Mouse (Mus musculus): ENCODE data around the gene Plpp7. TPM values are rescaled to one million over a fixed set of nuclear protein-coding genes. Genes with fewer than 3 reads are reported as not detected.

Plpp7 gene
- polyA plus RNA-seq, 1 experiment: 1.8 TPM

DNA sequence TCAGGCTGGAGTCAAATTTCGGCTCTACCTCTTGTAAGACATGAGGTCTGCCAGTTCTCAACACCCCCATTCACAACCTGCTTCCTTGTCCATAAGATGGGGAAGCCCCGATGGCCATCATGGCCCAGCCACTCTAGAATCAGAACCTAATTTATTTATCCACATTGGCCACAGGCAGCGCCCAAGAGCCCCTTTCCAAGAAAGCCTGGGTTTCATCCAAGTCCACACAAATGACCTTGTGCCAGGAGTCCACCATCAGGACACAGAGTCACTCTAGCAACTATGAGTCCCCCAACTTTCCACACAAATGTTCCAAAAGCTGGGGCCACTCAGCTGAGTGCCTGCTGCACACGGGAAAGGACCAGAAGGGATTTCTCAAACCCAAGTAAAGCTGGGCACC, 29.3 kb upstream of the Plpp7 start:
- 67% methylated on average over 4 of the region's 4 CpGs for WGBS
- DNase-seq (ENCODE audit: low read depth, low spot score): no peak

DNA sequence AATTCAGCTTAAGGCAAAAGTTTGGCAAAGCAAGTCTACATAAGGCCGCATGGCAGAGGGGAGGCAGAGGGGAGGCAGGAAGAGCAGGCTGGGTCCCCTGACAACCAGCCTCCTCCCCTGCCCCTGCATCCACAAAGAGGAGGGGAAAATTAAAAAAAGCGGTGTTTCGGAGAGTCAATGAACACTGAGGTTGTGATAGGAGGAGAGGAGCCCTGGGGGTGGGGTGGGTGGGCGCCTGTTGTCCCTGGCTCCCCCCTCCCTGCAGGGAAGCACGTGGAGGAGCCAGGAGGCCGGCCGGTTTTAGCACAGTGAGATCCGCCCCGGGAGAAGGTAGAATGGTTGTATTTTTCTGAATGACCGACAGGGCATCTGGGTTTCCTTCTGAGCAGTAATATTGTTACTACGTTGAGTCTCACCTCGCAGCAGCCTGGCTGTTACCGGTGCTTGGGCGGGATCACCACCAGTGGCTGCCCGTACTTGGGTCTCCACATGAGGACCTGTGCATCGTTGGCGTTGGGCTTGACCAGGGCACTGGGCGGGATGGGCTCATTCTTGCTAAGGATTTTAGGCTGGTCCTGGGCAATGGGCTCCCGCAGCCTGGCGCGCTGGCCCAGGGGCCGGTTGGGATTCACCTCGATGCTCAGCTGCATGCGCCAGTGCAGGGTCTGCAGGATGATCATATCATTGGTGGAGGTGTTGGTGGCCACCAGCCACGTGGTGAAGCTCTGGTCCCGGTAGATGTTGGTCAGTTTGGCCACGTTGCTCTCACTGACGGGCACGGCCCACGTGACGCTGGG, 26.3 kb upstream of the Plpp7 start:
- DNase-seq (ENCODE audit: low read depth, low spot score): no peak
- 56% methylated on average over 31 of the region's 31 CpGs for WGBS

DNA sequence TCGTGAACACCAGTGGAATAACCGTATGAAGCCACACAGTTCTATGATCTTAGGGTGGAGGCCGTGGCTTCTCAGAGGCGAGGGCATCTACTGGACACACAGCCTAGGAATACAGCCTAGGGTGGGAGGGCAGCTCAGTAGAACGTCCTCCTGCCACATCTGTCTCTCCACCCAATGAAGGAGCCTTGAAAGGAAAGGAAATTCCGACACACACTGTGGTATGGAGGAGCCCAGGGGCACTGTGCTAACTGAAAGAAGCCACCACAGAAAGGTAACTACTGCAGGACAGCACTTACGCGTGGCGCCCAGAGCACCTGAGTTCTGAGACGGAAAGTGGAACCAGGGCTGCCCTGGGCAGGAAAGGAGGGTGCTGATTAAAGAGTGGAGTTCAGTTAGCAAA, 24.6 kb upstream of the Plpp7 start:
- DNase-seq (ENCODE audit: low read depth, low spot score): no peak
- 87% methylated on average over 10 of the region's 10 CpGs for WGBS

DNA sequence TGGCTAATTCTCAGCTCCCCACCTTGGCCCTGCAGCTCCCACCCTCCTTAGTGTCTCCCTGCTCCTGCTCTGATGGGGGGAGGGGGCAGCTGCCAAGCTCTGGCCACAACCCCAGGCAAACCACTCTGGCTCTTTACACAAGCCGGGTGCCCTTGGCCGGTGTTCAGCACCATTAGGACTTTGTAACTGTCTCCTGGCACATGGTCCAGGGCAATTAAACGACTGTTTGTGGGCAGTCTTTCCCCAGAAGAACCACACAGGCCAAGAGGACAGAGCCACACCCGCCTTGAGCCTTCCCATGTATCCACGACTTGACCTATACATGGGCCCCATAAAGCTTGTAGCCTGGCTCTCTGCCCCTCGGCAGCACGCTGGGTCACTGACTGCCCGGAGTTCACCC, 20.9 kb upstream of the Plpp7 start:
- WGBS: 13% methylated on average over 8 of the region's 8 CpGs
- DNase-seq (ENCODE audit: low read depth, low spot score): peak; percentile 57

DNA sequence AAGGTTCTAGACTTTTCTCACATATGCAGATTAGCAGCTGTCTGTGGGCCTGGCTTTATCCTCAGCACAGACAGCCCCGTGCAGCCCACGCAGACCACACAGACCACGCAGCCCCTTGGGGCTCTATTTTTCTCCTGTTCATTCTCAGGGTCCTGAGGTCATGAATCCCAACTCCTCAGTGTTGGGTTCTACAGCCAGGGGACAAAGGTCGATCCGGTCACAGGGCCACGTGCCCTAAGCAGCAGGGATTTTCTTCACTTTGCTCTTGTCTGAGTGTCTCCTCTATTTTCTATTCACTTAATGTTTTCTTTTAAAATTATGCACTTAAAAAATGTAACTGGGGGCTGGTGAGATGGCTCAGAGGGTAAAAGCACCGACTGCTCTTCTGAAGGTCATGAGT, 20.0 kb upstream of the Plpp7 start:
- WGBS: 72% methylated on average over 7 of the region's 7 CpGs
- DNase-seq (ENCODE audit: low read depth, low spot score): no peak

DNA sequence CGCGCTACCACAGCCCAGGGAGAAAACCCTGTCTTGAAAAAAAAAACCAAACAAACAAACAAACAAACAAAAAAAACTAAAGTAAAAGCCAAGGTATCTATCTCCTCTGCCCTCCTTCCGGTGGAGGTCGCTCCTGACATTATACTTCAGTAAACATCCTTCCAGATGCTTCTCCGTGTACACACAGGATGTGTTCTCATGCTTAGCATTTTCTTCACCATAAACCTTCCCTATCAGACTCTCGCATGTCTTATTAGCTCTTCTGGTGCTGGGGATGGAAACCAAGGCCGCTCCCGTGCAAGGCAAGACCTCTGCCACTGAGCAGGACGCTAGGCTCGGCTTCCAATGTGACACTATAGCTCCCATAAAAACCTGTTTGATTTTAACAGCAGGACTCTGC, 17.6 kb upstream of the Plpp7 start:
- no peak for DNase-seq (ENCODE audit: low read depth, low spot score)
- WGBS: 72% methylated on average over 10 of the region's 10 CpGs

DNA sequence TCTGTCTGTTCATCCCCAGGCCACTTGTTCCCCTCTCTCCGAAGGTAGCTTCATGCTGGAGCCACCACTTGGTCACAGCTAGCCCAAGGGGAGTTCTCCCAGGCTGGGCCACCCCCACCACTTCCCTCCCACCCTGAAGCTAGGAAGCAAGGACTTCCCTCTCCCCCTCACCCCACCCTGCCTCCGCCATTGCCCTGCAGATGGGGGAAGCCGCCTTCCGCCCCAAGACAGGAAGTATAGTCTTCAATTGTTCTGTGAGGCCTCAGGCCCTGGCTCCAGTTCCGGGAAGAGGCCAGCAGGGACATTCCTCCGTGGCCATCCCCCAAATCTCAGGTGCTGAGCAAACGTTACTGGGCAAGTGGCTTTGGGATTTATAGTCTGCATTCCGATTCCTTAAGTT, 16.8 kb upstream of the Plpp7 start:
- DNase-seq (ENCODE audit: low read depth, low spot score): no peak
- WGBS: 57% methylated on average over 8 of the region's 8 CpGs

DNA sequence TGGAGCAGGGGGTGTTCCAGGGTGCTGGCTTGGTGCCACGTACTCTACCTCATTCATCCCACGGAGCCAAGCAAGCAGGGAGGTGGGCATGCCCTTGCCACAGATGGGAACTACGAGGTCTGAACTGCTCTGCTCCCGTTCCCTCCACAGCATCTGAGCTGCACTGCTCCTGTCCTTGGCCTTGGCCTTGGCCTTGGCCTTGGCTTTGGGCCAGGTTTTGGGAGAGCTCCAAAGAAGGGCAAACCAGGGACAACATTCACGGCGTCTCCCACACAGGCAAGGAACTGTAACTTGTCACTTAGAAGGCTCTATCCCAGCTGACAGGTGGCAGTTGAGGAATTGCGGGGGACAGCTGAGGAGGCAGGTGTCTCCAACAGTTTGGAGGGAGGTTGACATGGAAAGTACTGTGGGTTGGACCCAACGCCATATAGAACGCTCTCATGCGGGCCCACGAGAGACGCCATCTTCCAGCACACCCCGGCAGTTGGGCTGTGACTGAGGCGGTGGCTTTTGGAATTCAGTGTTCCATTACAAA, 16.1 kb upstream of the Plpp7 start:
- WGBS: 90% methylated on average over 14 of the region's 14 CpGs
- no peak for DNase-seq (ENCODE audit: low read depth, low spot score)

DNA sequence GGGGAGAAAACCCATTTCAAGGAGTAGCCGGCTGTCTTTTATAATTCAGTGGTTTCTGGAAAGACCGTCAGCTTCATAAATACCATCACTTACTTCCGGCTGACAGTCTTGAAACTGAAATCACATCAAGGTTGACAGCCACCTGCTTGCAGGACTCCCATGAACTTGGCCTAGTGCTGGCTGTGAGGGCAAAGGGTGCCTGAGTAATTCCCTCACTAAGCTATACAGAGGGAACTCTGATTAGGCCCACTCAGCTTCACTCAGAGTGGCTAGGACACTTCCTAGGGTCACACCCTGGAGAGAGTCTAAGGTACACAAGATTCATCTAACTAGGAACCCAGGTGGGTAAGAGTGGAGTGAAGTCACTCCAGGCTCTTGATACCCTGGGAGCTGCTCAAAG, 14.6 kb upstream of the Plpp7 start:
- DNase-seq (ENCODE audit: low read depth, low spot score): peak; percentile 29
- WGBS: 35% methylated on average over 3 of the region's 3 CpGs

DNA sequence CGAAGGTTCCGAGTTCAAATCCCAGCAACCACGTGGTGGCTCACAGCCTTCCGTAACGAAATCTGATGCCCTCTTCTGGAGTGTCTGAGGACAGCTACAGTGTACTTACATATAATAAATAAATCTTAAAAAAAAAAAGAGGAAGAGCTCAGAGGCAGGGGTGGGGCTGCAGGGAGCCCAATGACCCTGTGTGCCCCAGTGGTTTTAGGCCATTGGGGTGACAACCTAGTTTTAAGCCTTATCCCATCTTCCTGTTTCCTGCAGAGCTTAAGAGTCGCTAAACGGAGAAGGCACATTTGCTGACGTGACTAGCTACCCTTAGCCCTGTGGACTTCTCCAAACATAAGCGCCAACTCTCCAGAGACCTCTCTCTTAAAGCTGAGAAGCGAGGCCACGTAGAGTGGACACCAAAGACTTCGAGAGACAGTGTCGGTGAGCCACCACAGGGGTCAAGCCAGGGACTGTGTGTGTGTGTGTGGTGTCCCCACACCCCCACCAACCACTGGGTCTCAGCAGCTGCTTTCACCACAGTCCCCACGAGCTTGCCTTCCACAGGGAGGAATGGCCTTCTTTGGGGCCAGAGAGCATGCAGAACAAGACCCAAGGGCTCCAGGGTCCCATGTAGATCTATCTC, 13.9 kb upstream of the Plpp7 start:
- WGBS: 84% methylated on average over 14 of the region's 14 CpGs
- no peak for DNase-seq (ENCODE audit: low read depth, low spot score)

DNA sequence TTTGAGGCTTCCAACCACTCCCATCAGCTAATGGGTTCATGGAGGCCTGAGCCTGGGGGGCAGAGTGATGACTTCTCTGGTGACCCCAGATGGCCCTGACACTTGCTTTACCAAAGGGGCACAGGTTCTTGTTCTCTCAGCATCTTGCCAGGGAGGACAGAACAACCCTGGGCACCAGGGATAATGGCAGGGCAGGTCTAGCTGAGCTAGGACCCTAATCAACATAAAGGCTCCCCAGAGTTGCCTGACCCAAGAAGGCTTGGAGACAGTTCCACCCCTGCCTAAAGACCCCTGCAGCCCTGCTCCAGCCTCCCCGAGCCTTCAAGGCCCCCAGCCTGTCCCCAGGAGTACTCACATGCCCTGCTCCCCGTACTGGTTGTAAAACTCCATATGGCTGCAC, 13.1 kb upstream of the Plpp7 start:
- WGBS: 54% methylated on average over 2 of the region's 2 CpGs

DNA sequence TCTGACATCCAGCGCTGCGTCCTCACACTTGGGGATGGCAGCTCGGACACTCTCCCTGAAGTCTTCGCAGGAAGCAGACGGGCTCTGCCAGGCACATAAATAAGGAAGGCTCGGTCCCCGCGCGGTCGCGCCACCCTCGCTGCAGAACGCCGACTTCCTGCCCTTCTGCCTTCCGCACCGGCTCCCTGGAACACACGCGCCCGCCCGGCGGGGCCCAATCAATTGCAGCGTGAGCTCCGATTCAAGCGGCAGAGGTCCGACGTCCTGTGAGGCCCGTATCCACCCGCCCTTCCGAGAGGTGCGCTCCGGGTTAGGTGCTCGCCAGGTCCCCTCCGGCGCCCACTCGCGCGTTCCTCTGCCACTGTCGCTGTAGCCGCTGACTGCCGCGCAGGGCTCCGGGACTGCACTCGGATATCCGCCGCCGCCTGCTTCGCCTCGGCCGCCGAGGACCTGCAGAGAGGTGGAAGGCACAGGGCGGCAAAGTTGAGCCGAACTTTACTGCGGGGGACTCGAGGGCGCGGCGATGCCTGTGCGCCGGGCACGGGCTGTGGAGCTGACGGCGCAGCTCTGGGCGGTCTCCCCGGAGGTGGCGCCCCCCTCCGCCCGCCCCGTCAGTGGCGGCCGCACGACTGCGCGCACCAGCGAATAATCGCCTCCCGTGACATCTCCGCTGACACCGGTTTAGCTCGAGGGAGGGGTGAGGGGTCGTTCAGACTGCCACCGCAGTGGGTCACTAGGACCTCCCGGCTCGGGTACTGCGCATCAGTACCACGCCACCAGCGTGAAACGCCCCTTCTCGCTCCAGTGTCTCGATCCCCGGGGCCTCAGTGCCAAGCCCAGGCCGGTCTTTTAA, 11.9 kb upstream of the Plpp7 start:
- DNase-seq (ENCODE audit: low read depth, low spot score): no peak
- WGBS: under 1% methylated on average over 90 of the region's 91 CpGs

More for the DNA sequence above, 13.1 kb upstream of the Plpp7 start:
- no peak for DNase-seq (ENCODE audit: low read depth, low spot score)

DNA sequence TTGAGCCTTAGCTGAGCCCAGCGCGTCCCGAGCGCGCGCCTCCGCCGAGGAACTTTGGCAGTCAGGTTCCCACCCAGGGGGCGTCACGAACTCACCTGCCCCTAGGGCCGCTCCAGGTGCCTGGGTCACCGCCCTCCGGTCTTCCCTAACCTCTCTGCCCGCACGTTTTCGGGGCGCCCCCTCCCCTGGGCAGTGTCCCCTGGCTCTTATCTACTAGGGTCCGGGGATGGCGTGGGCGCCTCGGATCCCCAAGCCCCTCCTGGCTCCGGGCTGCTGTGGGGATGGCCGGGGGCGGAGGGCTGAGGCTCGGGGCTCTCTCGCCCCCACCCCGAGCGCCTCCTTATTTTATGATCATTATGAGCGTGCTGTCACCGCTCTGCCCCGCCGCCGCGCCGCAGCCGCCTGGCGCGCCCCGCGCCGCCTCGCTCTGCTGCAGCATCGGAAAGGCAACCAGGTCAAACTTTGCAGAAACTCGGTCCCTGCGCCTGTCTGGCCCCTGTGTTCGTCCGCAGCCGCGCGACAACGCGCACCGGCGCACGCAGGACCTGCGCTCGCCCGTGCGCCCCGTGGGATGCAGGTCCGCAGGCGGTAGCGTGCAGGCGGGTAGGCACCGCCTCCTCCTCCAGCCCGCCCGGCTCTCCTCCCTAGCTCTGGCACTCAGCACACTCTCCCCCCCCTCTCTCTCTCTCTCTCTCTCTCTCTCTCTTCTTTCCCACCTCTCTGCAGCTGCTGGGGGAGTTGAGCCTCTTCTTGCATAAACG, 11.0 kb upstream of the Plpp7 start, which contains the start of gene Fam78a:
Gene Fam78a, minus strand, starts transcription at position 747 of the 761 bp plus-strand sequence.
- DNase-seq (ENCODE audit: low read depth, low spot score): no peak
- 1% methylated on average over 68 of the region's 68 CpGs for WGBS

DNA sequence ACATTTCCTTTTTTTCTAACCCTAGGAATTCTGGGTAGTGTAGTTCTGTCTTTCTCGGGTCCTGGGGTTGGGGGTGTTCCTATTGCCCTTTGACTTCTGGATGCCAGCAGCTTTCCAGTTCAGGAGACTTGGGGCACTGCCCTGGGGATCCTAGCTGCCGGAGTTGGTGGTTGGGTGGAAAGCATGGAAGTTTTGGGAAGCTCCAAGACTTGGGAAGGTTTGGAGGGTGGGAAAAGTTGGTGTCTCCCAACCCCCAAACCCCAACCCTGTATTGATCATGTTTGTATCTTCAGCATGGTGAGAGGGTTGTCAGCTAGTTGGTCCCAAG, 10.5 kb upstream of the Plpp7 start:
- WGBS: 24% methylated on average over 2 of the region's 2 CpGs
- no peak for DNase-seq (ENCODE audit: low read depth, low spot score)

DNA sequence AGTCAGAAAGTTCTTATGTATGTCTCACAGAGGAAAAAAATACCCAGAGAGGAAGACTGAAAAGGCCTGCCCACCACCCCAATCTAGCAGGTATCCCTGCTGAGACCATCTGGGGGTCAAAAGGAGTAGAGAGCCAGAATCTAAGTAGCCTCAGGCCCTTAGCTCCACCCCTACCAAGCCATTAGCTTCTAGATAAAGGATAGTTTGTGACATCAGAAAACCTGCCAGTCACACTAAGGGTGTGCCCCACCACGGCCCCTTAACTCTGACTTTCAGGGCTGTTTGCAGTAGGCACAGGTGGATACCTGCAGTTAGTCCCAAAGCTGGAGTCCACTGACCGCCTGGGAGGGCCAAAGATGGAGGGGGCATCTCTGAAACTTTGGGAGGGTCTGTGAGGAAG, 10.1 kb upstream of the Plpp7 start:
- DNase-seq (ENCODE audit: low read depth, low spot score): no peak
- 54% methylated on average over 2 of the region's 2 CpGs for WGBS

DNA sequence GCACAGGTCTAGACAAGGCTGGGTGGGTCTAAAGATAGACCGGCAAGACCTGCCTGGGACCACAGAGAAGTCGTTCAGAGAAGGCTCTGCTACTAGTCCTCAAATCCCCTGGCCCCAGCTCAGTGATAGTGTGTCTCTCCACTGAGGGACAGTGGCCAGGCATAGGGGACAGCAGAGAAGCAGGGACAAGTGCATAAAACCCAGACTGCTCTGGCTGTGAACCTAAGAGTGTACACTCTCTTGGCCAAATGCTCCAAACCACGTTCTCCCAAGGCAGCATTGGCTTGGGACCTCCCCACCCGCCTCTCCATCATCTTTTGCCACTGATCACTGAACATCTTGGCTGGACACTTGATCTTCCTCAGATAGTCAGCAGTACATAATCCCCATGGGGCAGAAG, 7.7 kb upstream of the Plpp7 start:
- 69% methylated on average over 4 of the region's 4 CpGs for WGBS
- no peak for DNase-seq (ENCODE audit: low read depth, low spot score)

DNA sequence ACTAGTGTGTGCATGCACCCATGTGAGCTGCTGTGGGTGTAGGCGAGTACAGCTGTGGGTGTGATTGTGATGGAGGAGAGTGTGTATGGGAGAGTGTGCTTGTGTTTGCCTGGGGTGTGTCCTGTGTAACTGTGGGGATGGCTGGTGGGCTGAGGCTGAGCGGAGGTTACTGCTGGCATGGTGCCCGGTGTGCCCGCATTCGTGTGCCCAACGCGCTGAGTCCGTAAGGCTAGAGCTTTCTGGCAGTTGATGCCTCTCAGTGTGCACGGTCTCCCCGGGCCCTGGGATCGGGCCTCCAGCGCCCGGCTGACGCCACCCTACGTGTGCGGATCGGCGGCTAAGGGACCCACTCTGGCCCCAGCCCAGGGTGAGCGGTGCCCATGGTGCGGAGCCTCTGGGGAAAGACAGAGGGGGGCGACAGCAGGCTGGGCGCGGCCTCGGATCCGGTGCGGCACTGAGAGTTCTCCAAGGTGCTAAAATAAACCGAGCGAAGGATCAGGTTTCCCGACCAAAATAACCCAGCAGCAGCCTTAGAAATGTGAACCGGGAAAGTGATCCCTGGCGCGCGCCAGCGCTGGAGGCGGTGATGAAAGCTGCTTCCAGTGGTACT, 6.9 kb upstream of the Plpp7 start:
- WGBS: 4% methylated on average over 35 of the region's 35 CpGs
- DNase-seq (ENCODE audit: low read depth, low spot score): no peak

DNA sequence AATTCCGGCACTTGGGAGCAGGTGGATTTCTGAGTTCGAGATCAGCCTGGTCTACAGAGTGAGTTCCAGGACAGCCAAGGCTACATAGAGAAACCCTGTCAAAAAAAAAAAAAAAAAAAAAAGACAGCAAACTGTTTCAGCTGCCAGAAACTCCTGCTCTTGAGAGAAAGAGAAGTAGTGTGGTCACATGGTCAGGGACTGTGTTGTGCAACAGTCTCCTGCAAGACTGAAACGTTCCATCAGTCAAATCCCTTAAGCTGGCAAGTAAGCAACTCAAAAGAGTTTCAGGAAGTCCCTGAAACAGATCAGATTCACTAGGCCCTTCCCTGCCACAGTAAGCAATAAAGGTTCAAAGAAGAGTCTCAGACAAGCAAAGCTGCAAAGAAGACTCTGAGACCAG, 5.7 kb upstream of the Plpp7 start:
- 67% methylated on average over 3 of the region's 3 CpGs for whole genome bisulfite sequencing
- no peak for DNase-seq (ENCODE audit: low read depth, low spot score)

DNA sequence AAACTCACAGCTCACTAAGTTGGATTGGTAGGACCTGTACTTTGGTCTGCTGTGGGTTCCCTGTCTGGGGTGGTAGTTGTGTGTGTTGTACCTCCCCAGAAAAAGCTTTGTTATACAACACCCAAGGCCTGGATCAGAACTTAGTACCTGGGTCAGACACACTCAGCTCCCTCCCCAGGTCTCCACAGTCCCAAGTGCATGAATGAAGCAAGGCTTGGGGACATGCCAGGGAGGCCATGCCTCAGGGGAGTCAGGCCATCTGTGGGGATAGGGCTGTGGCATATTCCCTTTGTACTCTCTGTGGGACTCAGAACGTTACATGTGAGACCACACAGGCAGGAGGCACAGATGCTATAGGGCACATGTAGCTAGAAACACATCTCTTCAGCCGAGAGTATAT, 5.2 kb upstream of the Plpp7 start:
- no peak for DNase-seq (ENCODE audit: low read depth, low spot score)
- 90% methylated on average over 2 of the region's 2 CpGs for WGBS

All from large intestine, adult 2 months (tissue).